Mouse (Mus musculus) forebrain, embryonic 13.5 days (tissue): ENCODE results near the gene Stxbp6. TPM values are rescaled to one million over a fixed set of nuclear protein-coding genes. Genes with fewer than 3 reads are reported as not detected.

ENCODE experiments used
- ATAC-seq: fragments of 200-750 bp; cut with Nextera tagmentation; 2 replicates; pipeline ENCODE4 v1.8.0; 2017
- H3K27ac ChIP-seq: fragments of 300-500 bp; sonication (generic); 2 replicates; pipeline ENCODE4 v1.5.1; 2015; ENCODE audit warnings: inconsistent platforms, mild to moderate bottlenecking, moderate library complexity
- H3K27me3 ChIP-seq: fragments of 300-500 bp; sonication (generic); 2 replicates; pipeline ENCODE4 v1.6.1; 2015; ENCODE audit warnings: mild to moderate bottlenecking, inconsistent platforms
- H3K36me3 ChIP-seq: fragments of 300-500 bp; sonication (generic); 2 replicates; pipeline ENCODE4 v1.6.1; 2015; ENCODE audit warnings: mild to moderate bottlenecking, inconsistent platforms; ENCODE audit not compliant: poor library complexity, severe bottlenecking
- H3K4me1 ChIP-seq: fragments of 300-500 bp; sonication (generic); 2 replicates; pipeline ENCODE4 v1.6.1; 2015; ENCODE audit warnings: inconsistent platforms
- H3K4me2 ChIP-seq: fragments of 300-500 bp; sonication (generic); 2 replicates; pipeline ENCODE4 v1.6.1; 2015; ENCODE audit warnings: inconsistent platforms, mild to moderate bottlenecking, moderate library complexity
- H3K4me3 ChIP-seq: fragments of 300-500 bp; sonication (generic); 2 replicates; pipeline ENCODE4 v1.5.1; 2015; ENCODE audit warnings: mild to moderate bottlenecking, inconsistent platforms
- H3K9ac ChIP-seq: fragments of 300-500 bp; sonication (generic); 2 replicates; pipeline ENCODE4 v1.6.1; 2015; ENCODE audit warnings: mild to moderate bottlenecking, inconsistent platforms
- H3K9me3 ChIP-seq: fragments of 300-500 bp; sonication (generic); replicated peaks from 2 replicates; pipeline ENCODE4 v1.6.1; 2016; ENCODE audit warnings: inconsistent platforms
- WGBS: fragments of 180-500 bp; shearing (Covaris S2); methylation state at CpG from one replicate; pipeline ENCODE4 v1.1.7; 2015; 5-methylcytosine and 5-hydroxymethylcytosine counted together
- polyA plus RNA-seq: library from polyadenylated mRNA; unstranded; fragments of >200 nt; fragmentation: Nextera tagmentation; extraction: Ambion mirVana; gene quantifications from 2 replicates; pipeline ENCODE4 v1.2.1, GENCODE M21; 2015

The Stxbp6 gene
- polyA plus RNA-seq, 1 experiment from 2014 or later: 9.9 TPM

DNA sequence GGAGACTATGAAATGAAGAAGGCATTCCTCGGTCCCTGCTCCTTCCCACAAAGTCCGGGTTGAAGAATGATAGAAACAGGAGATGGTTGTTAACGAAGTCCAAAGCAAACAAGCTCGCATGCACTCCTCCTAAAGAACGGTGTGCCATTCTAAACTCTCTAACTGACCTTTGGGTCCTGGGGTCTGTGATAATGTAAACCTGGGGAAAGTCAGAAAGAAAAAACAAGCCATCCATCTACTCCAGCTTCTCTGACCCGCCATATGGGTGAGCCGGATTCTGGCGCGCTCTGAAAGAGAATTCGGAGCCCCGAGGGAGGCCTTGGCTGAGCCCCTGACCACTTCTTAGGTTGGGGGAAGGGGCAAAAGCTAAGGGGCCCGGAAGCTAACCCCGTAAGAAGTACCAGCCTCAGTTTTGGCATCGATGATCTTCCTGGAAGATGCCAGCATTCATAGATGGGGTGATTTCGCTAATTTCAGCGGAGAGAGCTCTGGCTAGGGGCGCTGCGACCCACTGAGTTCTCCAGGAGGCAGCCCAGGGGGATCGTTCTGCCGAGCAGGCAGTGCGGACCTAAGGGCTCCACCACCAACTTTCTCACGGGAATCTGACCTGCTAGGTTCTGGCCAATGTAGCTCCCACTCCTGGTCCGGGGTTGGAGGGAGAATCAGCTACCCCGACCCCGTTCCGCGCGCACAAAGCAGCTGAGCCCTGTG is 1.0 kb downstream of the Stxbp6 start:
- Histone ChIP-seq H3K9me3 (no peaks in the 10 kb centered on the region), H3K9ac (peak overlapping the region; percentile 82), H3K4me3 (peak overlapping the region; percentile 74), H3K27ac (peak overlapping the region; percentile 86), H3K4me2 (peak overlapping the region; percentile 98), H3K4me1 (peaks cover 23% of the 10 kb centered on the region), H3K27me3 (0 out of 2 replicates have a peak, but pooled peaks cover 2% of the 10 kb centered on the region), H3K36me3 (no peaks in the 10 kb centered on the region)
- peak; percentile 12 for ATAC-seq
- under 1% methylated on average over 28 of the region's 28 CpGs for WGBS

DNA sequence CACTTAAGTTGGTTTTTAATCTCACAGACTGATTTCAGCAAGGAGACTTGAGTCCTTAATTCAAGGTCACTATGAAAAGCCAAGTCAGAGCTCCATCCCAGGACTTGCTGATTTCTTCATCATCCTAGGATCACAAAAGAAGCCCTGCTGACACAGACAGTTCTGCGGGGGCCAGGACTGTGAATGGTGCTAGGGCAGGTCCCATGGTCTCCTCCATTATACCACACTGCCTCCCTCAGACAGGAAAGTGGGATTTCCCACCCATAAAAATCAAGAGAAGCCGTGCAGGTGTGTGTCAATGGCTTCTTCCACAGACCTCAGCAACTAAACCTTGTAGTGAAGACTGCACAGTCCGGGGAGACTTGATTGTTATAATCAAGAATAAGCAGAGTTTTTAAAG is 2.3 kb downstream of the Stxbp6 start:
- Histone ChIP-seq H3K4me2 (peak overlapping the region; percentile 98), H3K27me3 (0 out of 2 replicates have a peak, but pooled peaks cover 2% of the 10 kb centered on the region), H3K4me3 (no peak overlapping the region), H3K36me3 (no peaks in the 10 kb centered on the region), H3K4me1 (peaks cover 31% of the 10 kb centered on the region), H3K9me3 (no peaks in the 10 kb centered on the region), H3K9ac (no peak overlapping the region), H3K27ac (no peak overlapping the region)
- no peak for ATAC-seq
- WGBS: 51% methylated on average over 3 of the region's 3 CpGs

DNA sequence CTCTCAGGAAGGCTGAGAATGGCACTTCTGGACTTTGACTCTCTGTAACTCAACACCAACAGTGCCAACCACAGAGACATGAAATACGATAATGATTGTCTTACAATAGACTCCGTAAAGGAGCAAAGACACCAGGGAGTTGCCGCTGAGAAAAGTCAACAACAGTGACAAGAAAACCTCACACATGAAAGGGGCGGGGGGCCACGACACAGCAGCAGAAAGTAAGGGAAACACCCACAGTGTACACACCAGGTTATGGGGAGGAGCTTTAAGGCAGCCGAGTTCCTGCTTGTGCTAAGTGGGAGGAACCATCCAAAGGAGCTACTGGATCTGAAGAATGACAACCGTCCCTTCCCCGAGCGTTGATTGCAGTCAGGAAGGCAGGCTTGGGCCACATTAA is 4.3 kb downstream of the Stxbp6 start:
- Histone ChIP-seq H3K27me3 (0 out of 2 replicates have a peak, but pooled peaks cover 2% of the 10 kb centered on the region), H3K4me2 (no peak overlapping the region), H3K4me1 (peaks cover 36% of the 10 kb centered on the region), H3K27ac (no peak overlapping the region), H3K4me3 (no peak overlapping the region), H3K9me3 (no peaks in the 10 kb centered on the region), H3K36me3 (no peaks in the 10 kb centered on the region), H3K9ac (no peak overlapping the region)
- 67% methylated on average over 9 of the region's 9 CpGs for WGBS
- ATAC-seq: no peak

DNA sequence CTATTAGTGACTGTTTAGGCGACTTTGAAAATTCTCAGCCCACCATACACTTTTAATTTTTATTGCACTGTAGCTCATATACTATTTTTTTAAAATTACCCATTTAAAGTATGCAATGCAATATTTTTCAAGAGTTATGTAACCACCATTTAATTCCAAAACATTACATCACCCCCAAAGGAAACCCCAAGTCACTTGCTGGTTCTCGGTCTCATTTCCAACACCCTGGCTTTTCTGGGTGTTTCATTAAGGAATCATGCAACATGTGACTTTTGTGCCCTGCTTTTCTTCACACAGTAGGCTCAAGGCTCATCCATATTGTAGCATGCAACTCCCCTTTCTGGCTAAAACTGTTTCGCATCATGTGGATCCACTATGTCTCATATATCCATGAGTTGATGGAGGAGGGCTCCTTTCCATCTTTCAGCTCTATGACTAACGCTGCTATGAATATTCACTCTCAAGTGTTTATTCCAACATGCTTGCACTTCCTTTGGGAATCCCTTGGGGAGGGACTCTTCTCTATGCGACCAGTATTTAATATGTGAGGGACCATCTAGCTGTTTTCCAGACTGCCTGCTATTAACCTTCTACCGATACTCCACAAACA is 6.3 kb downstream of the Stxbp6 start:
- no peaks in the 10 kb centered on the region for H3K9me3 ChIP-seq
- no peak for ATAC-seq
- H3K9ac ChIP-seq: no peak overlapping the region
- H3K4me2 ChIP-seq: no peak overlapping the region
- WGBS: 88% methylated on average over 6 of the region's 6 CpGs
- H3K27ac ChIP-seq: no peak overlapping the region
- H3K36me3 ChIP-seq: no peaks in the 10 kb centered on the region
- H3K4me3 ChIP-seq: no peak overlapping the region
- H3K27me3 ChIP-seq: 0 out of 2 replicates have a peak, but pooled peaks cover 2% of the 10 kb centered on the region
- peaks cover 26% of the 10 kb centered on the region for H3K4me1 ChIP-seq

GRCm38 (mm10) chr12:45067686-45068085 is 6.8 kb downstream of the Stxbp6 start:
- H3K36me3 ChIP-seq: no peaks in the 10 kb centered on the region
- peak overlapping the region; percentile 30 for H3K4me2 ChIP-seq
- H3K9me3 ChIP-seq: no peaks in the 10 kb centered on the region
- H3K27me3 ChIP-seq: 0 out of 2 replicates have a peak, but pooled peaks cover 2% of the 10 kb centered on the region
- H3K9ac ChIP-seq: no peak overlapping the region
- ATAC-seq: no peak
- H3K27ac ChIP-seq: no peak overlapping the region
- 23% methylated on average over 3 of the region's 3 CpGs for WGBS
- H3K4me1 ChIP-seq: peaks cover 21% of the 10 kb centered on the region
- no peak overlapping the region for H3K4me3 ChIP-seq

- Histone ChIP-seq H3K4me3 (no peak overlapping the region), H3K27ac (no peak overlapping the region), H3K4me1 (peaks cover 15% of the 10 kb centered on the region), H3K9me3 (no peaks in the 10 kb centered on the region), H3K4me2 (peak overlapping the region; percentile 30), H3K27me3 (0 out of 2 replicates have a peak, but pooled peaks cover under 1% of the 10 kb centered on the region), H3K9ac (no peak overlapping the region), H3K36me3 (no peaks in the 10 kb centered on the region)
- ATAC-seq: peak; percentile 82
- WGBS: 25% methylated on average over 11 of the region's 11 CpGs
These were observed 7.3 kb downstream of the Stxbp6 start for GRCm38 (mm10) chr12:45067047-45067685.

DNA sequence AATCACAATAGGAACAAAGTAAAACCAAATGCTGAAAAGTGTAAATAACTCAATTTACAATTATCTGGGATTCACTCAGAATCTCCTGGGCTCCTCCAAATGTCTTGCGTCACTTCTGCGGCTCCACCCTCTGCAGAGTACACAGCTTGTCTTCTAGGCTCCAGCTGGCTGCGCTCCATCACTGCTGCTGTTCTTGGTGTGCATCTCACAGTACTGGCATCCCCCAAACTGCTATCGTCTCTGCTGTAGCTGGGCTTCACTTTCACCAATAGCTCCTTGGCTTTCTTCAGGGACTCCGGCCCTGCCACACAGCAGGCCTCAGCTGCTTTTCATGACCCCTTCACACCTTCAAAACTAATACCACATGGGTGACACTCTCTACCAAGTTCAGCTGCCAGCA is 10.9 kb downstream of the Stxbp6 start:
- 91% methylated on average over 5 of the region's 5 CpGs for WGBS
- no peaks in the 10 kb centered on the region for H3K9me3 ChIP-seq
- no peaks in the 10 kb centered on the region for H3K36me3 ChIP-seq
- no peak for ATAC-seq
- H3K4me3 ChIP-seq: no peak overlapping the region
- no peak overlapping the region for H3K9ac ChIP-seq
- peaks cover 14% of the 10 kb centered on the region for H3K4me1 ChIP-seq
- no peaks in the 10 kb centered on the region for H3K27me3 ChIP-seq
- H3K4me2 ChIP-seq: no peak overlapping the region
- no peak overlapping the region for H3K27ac ChIP-seq

- no peak overlapping the region for H3K4me3 ChIP-seq
- no peak overlapping the region for H3K9ac ChIP-seq
- no peaks in the 10 kb centered on the region for H3K9me3 ChIP-seq
- H3K27ac ChIP-seq: no peak overlapping the region
- H3K36me3 ChIP-seq: no peaks in the 10 kb centered on the region
- 80% methylated on average over 5 of the region's 5 CpGs for WGBS
- H3K4me2 ChIP-seq: no peak overlapping the region
- H3K27me3 ChIP-seq: no peaks in the 10 kb centered on the region
- H3K4me1 ChIP-seq: no peaks in the 10 kb centered on the region
- no peak for ATAC-seq
These were observed 13.2 kb downstream of the Stxbp6 start for GRCm38 (mm10) chr12:45061336-45061735.

DNA sequence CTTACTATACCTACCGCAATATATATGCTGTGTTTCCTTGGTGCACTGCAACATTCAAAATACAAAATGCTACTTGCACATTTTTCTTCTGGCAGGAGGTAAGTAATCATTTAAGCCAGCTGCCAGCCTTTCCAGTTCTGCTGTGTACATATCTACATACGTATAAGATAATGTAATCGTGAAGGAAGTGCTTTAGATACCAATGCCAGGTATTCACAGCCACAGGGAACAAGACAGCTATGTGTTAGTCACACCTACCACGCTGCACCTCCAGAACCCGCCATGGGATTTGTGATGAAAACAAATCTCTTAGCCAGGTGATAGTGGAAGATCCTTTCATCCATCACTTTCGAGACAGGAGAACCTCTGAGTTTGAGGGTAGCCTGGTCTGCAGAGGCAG is 13.7 kb downstream of the Stxbp6 start:
- no peaks in the 10 kb centered on the region for H3K9me3 ChIP-seq
- 86% methylated on average over 6 of the region's 6 CpGs for WGBS
- no peaks in the 10 kb centered on the region for H3K27me3 ChIP-seq
- H3K4me1 ChIP-seq: no peaks in the 10 kb centered on the region
- H3K4me3 ChIP-seq: no peak overlapping the region
- H3K27ac ChIP-seq: no peak overlapping the region
- H3K9ac ChIP-seq: no peak overlapping the region
- H3K36me3 ChIP-seq: no peaks in the 10 kb centered on the region
- H3K4me2 ChIP-seq: no peak overlapping the region
- no peak for ATAC-seq

- WGBS: 90% methylated on average over 3 of the region's 3 CpGs
- Histone ChIP-seq H3K9ac (no peak overlapping the region), H3K9me3 (no peaks in the 10 kb centered on the region), H3K4me1 (no peaks in the 10 kb centered on the region), H3K27ac (no peak overlapping the region), H3K27me3 (no peaks in the 10 kb centered on the region), H3K4me3 (no peak overlapping the region), H3K4me2 (no peak overlapping the region), H3K36me3 (no peaks in the 10 kb centered on the region)
- ATAC-seq: no peak
These were observed 16.5 kb downstream of the Stxbp6 start for GRCm38 (mm10) chr12:45058007-45058406.

DNA sequence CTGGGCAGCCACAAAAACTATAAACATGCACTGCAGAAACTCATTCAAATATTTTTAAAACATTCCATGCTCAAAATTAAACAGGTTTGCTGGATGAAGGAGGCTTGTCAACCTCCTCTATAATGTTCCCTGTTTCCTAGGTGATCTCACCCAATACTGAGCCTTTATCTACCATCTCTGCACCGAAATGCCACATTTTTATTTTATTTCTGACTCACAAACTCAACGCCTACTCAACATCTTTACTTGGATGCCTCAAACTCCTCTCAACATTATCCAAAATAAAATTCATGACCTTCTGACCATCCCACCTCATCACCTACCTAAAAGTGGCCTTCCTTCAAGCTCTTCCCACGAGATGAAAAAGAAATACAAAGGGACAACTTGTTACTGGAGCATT is 18.1 kb downstream of the Stxbp6 start:
- H3K36me3 ChIP-seq: no peaks in the 10 kb centered on the region
- no peak overlapping the region for H3K4me2 ChIP-seq
- no peak overlapping the region for H3K27ac ChIP-seq
- 87% methylated on average over 3 of the region's 3 CpGs for whole genome bisulfite sequencing
- no peaks in the 10 kb centered on the region for H3K4me1 ChIP-seq
- no peaks in the 10 kb centered on the region for H3K9me3 ChIP-seq
- no peak overlapping the region for H3K9ac ChIP-seq
- no peak for ATAC-seq
- no peak overlapping the region for H3K4me3 ChIP-seq
- H3K27me3 ChIP-seq: no peaks in the 10 kb centered on the region

DNA sequence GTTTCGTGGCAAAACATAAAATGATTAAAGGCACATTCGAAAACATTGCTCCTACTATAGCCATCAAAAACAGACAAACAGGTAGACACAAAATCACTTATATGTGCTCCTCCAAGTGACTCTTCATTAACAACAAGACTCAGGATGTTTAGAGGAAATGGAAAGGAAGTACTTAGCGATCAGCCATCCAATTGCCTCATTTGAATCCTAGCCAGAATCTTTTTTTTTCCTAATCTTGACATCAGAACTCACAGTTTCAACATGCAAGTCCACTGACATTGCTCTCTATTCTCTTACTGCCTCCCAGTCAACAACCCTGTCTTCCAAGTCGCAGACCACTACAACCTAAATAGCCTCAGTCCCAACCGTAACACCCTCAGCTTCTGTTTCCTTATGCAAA is 21.2 kb downstream of the Stxbp6 start:
- Histone ChIP-seq H3K4me1 (no peaks in the 10 kb centered on the region), H3K27me3 (no peaks in the 10 kb centered on the region), H3K9me3 (no peaks in the 10 kb centered on the region), H3K4me3 (no peak overlapping the region), H3K9ac (no peak overlapping the region), H3K4me2 (no peak overlapping the region), H3K36me3 (no peaks in the 10 kb centered on the region), H3K27ac (no peak overlapping the region)
- WGBS: 91% methylated on average over 5 of the region's 5 CpGs
- ATAC-seq: no peak
